Mouse (Mus musculus) CH12.LX (cell line): ENCODE data around the gene Thrb. TPM values are rescaled to one million over a fixed set of nuclear protein-coding genes. Genes with fewer than 3 reads are reported as not detected.

Experiments used
- DNase-seq: peaks from one replicate; pipeline ENCODE4 v3.0.0-alpha.2; 2013; ENCODE audit errors: extremely low read depth
- H3K27ac ChIP-seq: 2 replicates; pipeline ENCODE4 v1.5.1; 2012; ENCODE audit warnings: low read depth, mild to moderate bottlenecking, control low read depth, moderate library complexity; ENCODE audit not compliant: insufficient read depth
- H3K27me3 ChIP-seq: replicated peaks from 2 replicates; pipeline ENCODE3; 2012; ENCODE audit warnings: inconsistent platforms
- H3K36me3 ChIP-seq, 2 experiments: replicated peaks in 1 of 2; 2 replicates each; pipeline versions ENCODE3 to v1.6.1; 2012; ENCODE audit warnings: inconsistent platforms in 1 of 2, low read length in 1 of 2, mild to moderate bottlenecking in 1 of 2, mixed read lengths in 1 of 2, moderate library complexity in 1 of 2; ENCODE audit not compliant: control insufficient read depth in 1 of 2, insufficient read depth in 1 of 2
- H3K4me1 ChIP-seq, 2 experiments: 2 replicates each; pipeline ENCODE4 v1.6.1; 2012; ENCODE audit warnings: inconsistent platforms in 1 of 2, moderate library complexity in 1 of 2; ENCODE audit not compliant: insufficient read depth in 2 of 2, control insufficient read depth in 1 of 2
- H3K4me2 ChIP-seq: 2 replicates; pipeline ENCODE4 v1.6.1; 2012; ENCODE audit warnings: low read depth, mild to moderate bottlenecking, control low read depth; ENCODE audit not compliant: poor library complexity, insufficient read depth, severe bottlenecking
- H3K4me3 ChIP-seq, 3 experiments: fragments of 150-350 bp in 1 of 3; sonication (generic) in 1 of 3; replicated peaks in 1 of 3; 2 replicates each; pipeline versions ENCODE3 to v1.5.1; 2011 to 2012; ENCODE audit warnings: low read depth in 2 of 3, low read length in 2 of 3, mild to moderate bottlenecking in 2 of 3, moderate library complexity in 2 of 3, control low read depth in 1 of 3, improper control_type of control experiment in 1 of 3, inconsistent platforms in 1 of 3, mixed read lengths in 1 of 3; ENCODE audit not compliant: poor library complexity in 1 of 3
- H3K79me2 ChIP-seq: replicated peaks from 2 replicates; pipeline ENCODE4 v1.6.1; 2012; ENCODE audit warnings: mild to moderate bottlenecking, moderate library complexity; ENCODE audit not compliant: control insufficient read depth, poor library complexity, insufficient read depth, severe bottlenecking; ENCODE audit errors: extremely low read depth
- H3K9ac ChIP-seq: 2 replicates; pipeline ENCODE4 v1.6.1; 2012; ENCODE audit warnings: low read depth, mild to moderate bottlenecking, control low read depth, moderate library complexity; ENCODE audit not compliant: insufficient read depth
- H3K9me3 ChIP-seq: replicated peaks from 2 replicates; pipeline ENCODE3; 2012; ENCODE audit warnings: low read length, inconsistent platforms, mixed read lengths
- CHD1 ChIP-seq: IDR thresholded peaks from 2 replicates; pipeline ENCODE4 v1.6.1; 2012; ENCODE audit warnings: low read depth, low read length, improper control_type of control experiment, inconsistent platforms
- CTCF ChIP-seq, 2 experiments: IDR thresholded peaks in 1 of 2; conservative IDR thresholded peaks in 1 of 2; 2 replicates each; pipeline ENCODE4 v1.5.1; 2011 to 2012; ENCODE audit warnings: low read depth in 2 of 2, low read length in 2 of 2, improper control_type of control experiment in 1 of 2, inconsistent platforms in 1 of 2, mild to moderate bottlenecking in 1 of 2, moderate library complexity in 1 of 2
- E2F4 ChIP-seq: IDR thresholded peaks from 2 replicates; pipeline ENCODE4 v1.6.1; 2011; ENCODE audit warnings: low read depth, low read length, improper control_type of control experiment; ENCODE audit not compliant: insufficient replicate concordance
- EP300 ChIP-seq: IDR thresholded peaks from 2 replicates; pipeline ENCODE4 v1.6.1; 2011; ENCODE audit warnings: low read length, improper control_type of control experiment
- GABPA ChIP-seq: IDR thresholded peaks from 2 replicates; pipeline ENCODE4 v1.6.1; 2012; ENCODE audit warnings: low read depth, low read length, improper control_type of control experiment, inconsistent platforms; ENCODE audit not compliant: insufficient replicate concordance
- MAZ ChIP-seq: IDR thresholded peaks from 2 replicates; pipeline ENCODE4 v1.6.1; 2012; ENCODE audit warnings: low read depth, mild to moderate bottlenecking, inconsistent platforms, low read length, improper control_type of control experiment, moderate library complexity
- PAX5 ChIP-seq: IDR thresholded peaks from 2 replicates; pipeline ENCODE4 v1.6.1; 2012; ENCODE audit warnings: low read length, inconsistent platforms, mixed read lengths
- POLR2AphosphoS2 ChIP-seq: IDR thresholded peaks from 2 replicates; pipeline ENCODE4 v1.6.1; 2011; ENCODE audit warnings: low read depth, low read length, improper control_type of control experiment
- SIN3A ChIP-seq: IDR thresholded peaks from 2 replicates; pipeline ENCODE4 v1.6.1; 2012; ENCODE audit warnings: low read length, improper control_type of control experiment, inconsistent platforms
- USF2 ChIP-seq: conservative IDR thresholded peaks from 2 replicates; pipeline ENCODE4 v1.6.1; 2011; ENCODE audit warnings: low read depth, low read length, improper control_type of control experiment
- dilution Hi-C: fragments of 300-500 bp; cut with MboI; formaldehyde crosslinking; loops from 2 replicates; pipeline ENCODE4 v1.14.3; 2020; ENCODE audit warnings: low sequenced_read_pairs; ENCODE audit not compliant: extremely low pct_unique_long_range_greater_than_20kb, extremely low pct_ligation_motif_present
- in situ Hi-C: fragments of 300-500 bp; cut with MboI; formaldehyde crosslinking; loops from 3 replicates; pipeline ENCODE4 v1.14.3; 2019; ENCODE audit warnings: low sequenced_read_pairs, low pct_ligation_motif_present, low pct_unique_long_range_greater_than_20kb, mixed read lengths
- polyA plus RNA-seq: library from polyadenylated mRNA; unstranded; fragments of >175 nt; gene quantifications from 2 replicates; pipeline ENCODE4 v1.2.1, GENCODE M21; 2012; ENCODE audit warnings: low read depth; ENCODE audit not compliant: insufficient read length
- total RNA-seq, 2 experiments: library from RNA; depleted of rRNA; stranded (reverse); fragments of 300-350 nt in 1 of 2; fragments of >200 nt in 1 of 2; gene quantifications; 2 replicates each; pipeline ENCODE4 v1.2.3; 2012 to 2014

Gene Thrb
- total and polyA plus RNA-seq, 3 experiments: 0.56 to 1.6 (median 0.60) TPM

DNA sequence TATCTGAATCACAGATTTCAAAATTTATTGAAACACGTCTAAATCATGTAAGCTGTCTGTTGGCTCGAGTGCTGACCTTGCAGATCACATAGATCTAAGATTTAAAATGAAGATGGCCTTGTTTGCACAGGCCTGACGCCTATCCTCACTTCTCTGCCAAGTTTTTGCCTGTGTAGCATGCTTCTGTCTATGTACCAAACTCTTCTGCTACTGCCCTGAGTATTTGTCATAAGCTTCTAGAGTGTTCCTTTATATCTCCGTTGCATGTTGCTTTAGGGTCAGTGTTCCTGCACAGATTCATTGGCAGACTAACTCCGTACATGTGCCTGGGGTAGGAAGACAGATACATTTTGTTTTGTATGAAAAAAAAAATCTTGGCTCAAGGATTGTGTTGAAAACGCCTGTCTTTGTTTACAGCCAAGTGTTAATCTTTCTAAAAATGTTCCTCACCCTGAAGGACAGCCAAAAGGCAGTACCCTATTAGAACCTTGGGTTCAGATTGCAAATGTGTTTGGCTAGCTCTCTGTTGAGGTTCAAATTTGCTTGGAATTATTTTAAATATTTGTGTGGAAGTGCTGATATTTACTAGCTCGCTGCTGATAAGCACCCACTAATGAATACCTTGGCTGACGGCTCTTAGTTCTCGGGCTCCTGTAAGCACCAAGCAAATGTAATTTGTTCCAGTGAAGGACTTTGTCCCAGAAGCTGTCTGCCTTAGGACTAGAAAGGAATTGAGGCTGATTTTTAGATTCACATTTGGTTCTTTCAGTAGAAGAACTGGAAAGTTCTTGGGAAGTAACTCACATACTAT is 83.0 kb downstream of the Thrb start:
- Histone ChIP-seq H3K9ac (no peak overlapping the region), H3K4me3 (no peak overlapping the region), H3K9me3 (no peaks in the 10 kb centered on the region), H3K79me2 (no peaks in the 10 kb centered on the region), H3K4me1 (peaks cover 0 to 11% of the 10 kb centered on the region in 2 experiments; a peak in 2 of 4 replicates), H3K36me3 (no peaks in the 10 kb centered on the region), H3K27ac (no peak overlapping the region), H3K27me3 (no peaks in the 10 kb centered on the region), H3K4me2 (no peak overlapping the region)
- no peak for DNase-seq
- in situ Hi-C loops (no loop called here), dilution Hi-C loops (no loop called here)
- TF ChIP-seq CHD1 (no peak), SIN3A (no peak), CTCF (conservative IDR thresholded peaks at IDR 0.05 in 1 of 2, IDR thresholded peaks at IDR 0.05 in 1 of 2; ENCODE audit: low read depth in 2 of 2, low read length in 2 of 2) (no peak), MAZ (no peak)

DNA sequence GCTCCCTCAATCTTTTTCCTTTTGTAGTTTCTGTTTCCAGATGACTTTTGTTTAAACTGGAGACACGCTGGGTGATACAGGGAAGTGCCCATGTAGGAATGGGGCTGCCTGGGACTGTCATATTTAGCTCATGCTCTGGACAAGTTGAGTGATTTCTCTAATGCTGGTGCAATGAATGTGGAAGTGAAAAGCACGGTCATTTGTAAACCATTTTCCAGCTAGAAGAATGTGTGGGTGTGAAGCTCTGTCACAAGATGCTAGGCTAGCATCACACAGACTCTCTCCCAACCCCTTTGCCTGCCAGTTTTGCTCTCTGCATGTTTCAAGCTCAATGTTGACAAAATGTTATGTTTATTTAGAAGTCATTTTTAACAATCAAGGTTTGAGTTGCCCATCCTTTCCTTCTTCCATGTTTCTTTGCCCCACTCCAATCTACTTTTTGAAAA is 83.7 kb downstream of the Thrb start:
- Histone ChIP-seq H3K79me2 (no peaks in the 10 kb centered on the region), H3K9me3 (no peaks in the 10 kb centered on the region), H3K4me2 (no peak overlapping the region), H3K4me3 (no peak overlapping the region), H3K36me3 (no peaks in the 10 kb centered on the region), H3K27ac (no peak overlapping the region), H3K4me1 (peaks cover 0 to 17% of the 10 kb centered on the region in 2 experiments; a peak in 2 of 4 replicates), H3K27me3 (no peaks in the 10 kb centered on the region), H3K9ac (no peak overlapping the region)
- DNase-seq: peak; percentile 32
- TF ChIP-seq EP300 (peak; percentile 57; the same call in 1 of the 2 replicates), E2F4 (no peak)
- dilution Hi-C loops (no loop called here), in situ Hi-C loops (no loop called here)

DNA sequence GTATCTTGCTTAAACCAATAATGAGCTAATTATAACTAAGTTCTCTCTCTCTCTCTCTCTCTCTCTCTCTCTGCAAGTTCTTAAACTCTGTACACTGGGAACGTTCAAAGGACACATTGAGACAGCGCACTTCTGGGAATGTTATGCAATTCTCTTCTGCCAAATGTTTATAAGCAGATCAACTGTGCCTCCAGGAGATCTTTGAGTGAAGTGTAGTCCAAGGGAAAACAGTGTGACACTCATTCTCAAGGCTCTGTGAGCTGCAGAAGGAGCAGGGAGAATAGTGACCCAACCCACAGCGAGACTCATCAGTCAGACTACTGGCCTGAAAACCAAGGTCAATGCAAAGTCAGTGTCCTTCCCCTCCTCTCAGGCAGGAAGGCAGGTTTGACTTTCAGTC is 87.9 kb downstream of the Thrb start:
- H3K9me3 ChIP-seq: no peaks in the 10 kb centered on the region
- H3K27me3 ChIP-seq: no peaks in the 10 kb centered on the region
- H3K4me1 ChIP-seq: peaks cover 3 to 31% of the 10 kb centered on the region in 2 experiments; a peak in 3 of 4 replicates
- in situ Hi-C loops (no loop called here), dilution Hi-C loops (no loop called here)
- no peak for TF ChIP-seq GABPA
- TF ChIP-seq POLR2AphosphoS2: no peak
- no peak for TF ChIP-seq USF2
- no peak for TF ChIP-seq PAX5
- peak; percentile 27 for DNase-seq
- no peak overlapping the region for H3K4me3 ChIP-seq
- H3K9ac ChIP-seq: no peak overlapping the region
- H3K79me2 ChIP-seq: no peaks in the 10 kb centered on the region
- no peak overlapping the region for H3K4me2 ChIP-seq
- H3K27ac ChIP-seq: no peak overlapping the region
- no peaks in the 10 kb centered on the region for H3K36me3 ChIP-seq
